Mouse (Mus musculus): Measurements from ENCODE around the gene Arhgap30. TPM values are rescaled to one million over a fixed set of nuclear protein-coding genes. Genes with fewer than 3 reads are reported as not detected.

Arhgap30 gene
- total RNA-seq, 1 experiment from 2014 or later, result 2.2 TPM

Other genes starting within 250 kb of the Arhgap30 start
- gene Sdhc, start 238.4 kb upstream of the Arhgap30 start, total RNA-seq (2021), result 372 and 386 TPM in 2 replicates
- gene Mpz, start 238.2 kb upstream of the Arhgap30 start, total RNA-seq (2021), result 0.88 and 2.9 TPM in 2 replicates
- gene Pcp4l1, start 192.7 kb upstream of the Arhgap30 start, total RNA-seq (2021), result 36.1 and 37.7 TPM in 2 replicates
- gene Nr1i3, start 175.0 kb upstream of the Arhgap30 start, total RNA-seq (2021), result 3.0 TPM in 1 of 2 replicates, not detected in the other
- gene Tomm40l, start 166.4 kb upstream of the Arhgap30 start, total RNA-seq (2021), result 32.9 and 43.7 TPM in 2 replicates
- gene Apoa2, start 163.9 kb upstream of the Arhgap30 start, total RNA-seq (2021), result 2.1 and 105 TPM in 2 replicates
- 11.1 and 13.7 TPM in 2 replicates for gene Fcer1g, start 154.6 kb upstream of the Arhgap30 start, total RNA-seq (2021)
- gene Adamts4, start 138.5 kb upstream of the Arhgap30 start, total RNA-seq (2021), result 0.62 and 0.67 TPM in 2 replicates
- 565 and 662 TPM in 2 replicates for gene Ndufs2, start 137.6 kb upstream of the Arhgap30 start, total RNA-seq (2021)
- 36.9 and 38.1 TPM in 2 replicates for gene B4galt3, start 118.6 kb upstream of the Arhgap30 start, total RNA-seq (2021)
- 41.6 and 54.7 TPM in 2 replicates for gene Ppox, start 107.8 kb upstream of the Arhgap30 start, total RNA-seq (2021)
- gene Usp21, start 101.0 kb upstream of the Arhgap30 start, total RNA-seq (2021), result 47.8 and 50.5 TPM in 2 replicates
- 132 and 151 TPM in 2 replicates for gene Ufc1, start 93.9 kb upstream of the Arhgap30 start, total RNA-seq (2021)
- 35.9 and 36.5 TPM in 2 replicates for gene Dedd, start 59.8 kb upstream of the Arhgap30 start, total RNA-seq (2021)
- gene Nit1, start 43.3 kb upstream of the Arhgap30 start, total RNA-seq (2021), result 83.2 and 86.9 TPM in 2 replicates
- 140 and 145 TPM in 2 replicates for gene Pfdn2, start 43.3 kb upstream of the Arhgap30 start, total RNA-seq (2021)
- 1.4 and 4.9 TPM in 2 replicates for gene Klhdc9, start 28.2 kb upstream of the Arhgap30 start, total RNA-seq (2021)
- gene Nectin4, start 18.9 kb upstream of the Arhgap30 start, total RNA-seq (2021), result 0.12 TPM in 1 of 2 replicates, not detected in the other
- 62.9 and 95.1 TPM in 2 replicates for gene Usf1, start 22.4 kb downstream of the Arhgap30 start, total RNA-seq (2021)
- 5.2 and 6.3 TPM in 2 replicates for gene Tstd1, start 29.9 kb downstream of the Arhgap30 start, total RNA-seq (2021)
- 40.1 and 59.7 TPM in 2 replicates for gene F11r, start 48.6 kb downstream of the Arhgap30 start, total RNA-seq (2021)
- gene Alyref2, start 114.5 kb downstream of the Arhgap30 start, total RNA-seq (2021), result 9.2 and 11.9 TPM in 2 replicates
- not detected in 2 replicates for gene Itln1, start 146.3 kb downstream of the Arhgap30 start, total RNA-seq (2021)
- gene Cd244a, start 170.2 kb downstream of the Arhgap30 start, total RNA-seq (2021), result 0.70 TPM in 1 of 2 replicates, not detected in the other
- gene Ly9, start 218.5 kb downstream of the Arhgap30 start, total RNA-seq (2021), result 0.48 and 0.67 TPM in 2 replicates